Mouse (Mus musculus): Measurements from ENCODE around the gene Nfkbiz.

DNA sequence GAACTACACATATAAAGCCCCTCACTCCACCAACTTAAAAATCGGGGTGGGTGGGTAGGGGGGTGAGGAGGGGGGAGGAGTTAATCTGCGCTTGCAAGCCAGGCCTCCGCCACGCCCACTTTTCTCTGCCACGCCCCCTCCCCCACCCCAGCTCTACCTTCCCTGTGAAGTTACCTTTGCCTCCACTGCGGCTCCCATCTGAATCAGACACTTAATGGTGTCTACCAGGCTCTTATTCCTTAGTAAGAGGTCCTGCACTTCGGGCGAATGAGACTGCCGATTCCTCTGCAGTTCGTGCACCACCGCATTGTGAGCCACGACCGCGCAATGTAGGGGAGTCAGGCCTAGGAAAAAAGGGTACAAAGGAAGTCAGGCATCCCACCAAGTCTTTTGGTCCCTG is 23.2 kb downstream of the Nfkbiz start:
- TF ChIP-seq CTCF (IDR thresholded peaks at IDR 0.05) (no peak), EP300 (IDR thresholded peaks at IDR 0.05) (no peak)
